Mouse (Mus musculus): Measurements from ENCODE around the gene Parp3. TPM values are rescaled to one million over a fixed set of nuclear protein-coding genes. Genes with fewer than 3 reads are reported as not detected.

Parp3 gene
- total and polyA plus RNA-seq, 2 experiments from 2014 or later, result 2.3 to 2.4 TPM

DNA sequence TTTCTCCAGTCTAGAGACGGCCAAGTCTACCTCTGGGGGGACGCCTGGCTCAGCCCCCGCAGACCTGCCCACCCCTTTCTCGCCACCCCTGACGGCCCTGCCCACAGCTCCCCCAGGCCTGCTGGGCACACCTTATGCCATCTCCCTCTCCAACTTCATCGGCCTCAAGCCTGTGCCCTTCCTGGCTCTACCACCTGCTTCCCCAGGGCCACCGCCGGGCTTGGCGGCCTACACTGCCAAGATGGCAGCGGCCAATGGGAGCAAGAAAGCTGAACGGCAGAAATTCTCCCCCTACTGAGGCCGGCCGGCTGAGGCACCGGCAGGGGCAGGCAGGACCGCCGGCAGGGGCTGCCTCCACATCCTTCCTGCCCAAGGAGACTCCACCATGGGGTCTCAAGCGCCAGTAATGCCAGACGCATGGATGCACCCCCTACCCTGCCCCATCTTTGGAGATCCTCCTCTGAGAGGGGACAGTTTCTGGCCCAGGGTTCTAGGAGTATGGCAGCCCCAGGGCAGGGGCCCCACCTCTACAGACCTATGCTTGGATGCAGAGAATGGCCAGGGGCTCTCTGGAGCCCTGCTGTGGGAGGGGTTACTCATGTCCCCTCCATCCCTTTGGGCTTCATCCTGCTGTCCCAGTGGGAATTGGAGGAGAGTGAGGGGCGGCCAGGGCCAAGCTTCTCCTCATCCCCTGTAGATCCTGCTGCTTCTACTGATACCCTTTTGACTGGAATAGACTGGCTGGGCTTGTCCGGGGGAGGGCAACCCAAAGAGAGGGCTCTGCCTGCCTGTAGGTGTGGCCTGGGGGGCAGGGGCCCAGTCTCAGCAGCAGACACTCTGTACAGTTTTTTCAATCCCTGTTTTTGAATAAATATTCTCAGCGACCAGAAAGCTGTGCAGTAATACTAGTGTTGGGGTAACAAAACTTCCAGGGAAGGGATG, 13.4 kb downstream of the Parp3 start:
- Histone ChIP-seq H3K4me2 (ENCODE audit: low read depth, low read length, poor library complexity, severe bottlenecking) (no peak overlapping the region), H3K9ac (replicated peaks; ENCODE audit: low read length, poor library complexity, severe bottlenecking) (no peak overlapping the region), H3K27ac (ENCODE audit: low read depth, low read length) (no peak overlapping the region), H3K4me1 (ENCODE audit: insufficient read depth, low read length) (no peaks in the 10 kb centered on the region; the same call in 1 of the 2 replicates), H3K9me3 (ENCODE audit: low read length) (no peaks in the 10 kb centered on the region), H3K27me3 (ENCODE audit: insufficient read depth, low read length) (no peaks in the 10 kb centered on the region), H3K36me3 (ENCODE audit: insufficient read depth, low read length) (peaks cover 33% of the 10 kb centered on the region), H3K4me3 (ENCODE audit: low read depth, low read length) (no peak overlapping the region)
- no peak for DNase-seq (ENCODE audit: low spot score)
- TF ChIP-seq CTCF (IDR thresholded peaks at IDR 0.05), result no peak
- ATAC-seq (ENCODE audit: low FRiP score), result no peak
- 81% methylated on average over 20 of the region's 21 CpGs for WGBS

DNA sequence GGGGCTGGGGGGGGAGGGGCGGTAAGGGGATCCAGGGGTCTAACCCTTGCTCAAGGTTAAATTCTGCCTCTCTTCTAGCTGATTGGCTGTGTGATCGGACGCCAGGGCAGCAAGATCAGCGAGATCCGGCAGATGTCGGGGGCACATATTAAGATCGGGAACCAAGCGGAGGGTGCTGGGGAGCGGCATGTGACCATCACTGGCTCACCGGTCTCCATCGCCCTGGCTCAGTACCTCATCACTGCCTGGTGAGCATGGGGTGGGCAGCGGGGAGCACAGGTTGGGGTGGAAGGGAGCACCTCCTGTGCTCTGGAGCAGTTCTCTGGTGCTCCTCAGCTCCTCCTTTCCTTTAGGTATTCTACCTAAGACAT, 14.3 kb downstream of the Parp3 start:
- no peak overlapping the region for H3K4me2 ChIP-seq (ENCODE audit: low read depth, low read length, poor library complexity, severe bottlenecking)
- H3K4me3 ChIP-seq (ENCODE audit: low read depth, low read length), result no peak overlapping the region
- 91% methylated on average over 12 of the region's 12 CpGs for WGBS
- no peak overlapping the region for H3K27ac ChIP-seq (ENCODE audit: low read depth, low read length)
- H3K27me3 ChIP-seq (ENCODE audit: insufficient read depth, low read length), result no peaks in the 10 kb centered on the region
- H3K4me1 ChIP-seq (ENCODE audit: insufficient read depth, low read length), result peaks cover 5% of the 10 kb centered on the region; the same call in 1 of the 2 replicates
- TF ChIP-seq CTCF (IDR thresholded peaks at IDR 0.05), result no peak
- no peaks in the 10 kb centered on the region for H3K9me3 ChIP-seq (ENCODE audit: low read length)
- H3K36me3 ChIP-seq (ENCODE audit: insufficient read depth, low read length), result peaks cover 33% of the 10 kb centered on the region
- DNase-seq (ENCODE audit: low spot score) (no peak), ATAC-seq (ENCODE audit: low FRiP score) (no peak)
- H3K9ac ChIP-seq (replicated peaks; ENCODE audit: low read length, poor library complexity, severe bottlenecking), result no peak overlapping the region

DNA sequence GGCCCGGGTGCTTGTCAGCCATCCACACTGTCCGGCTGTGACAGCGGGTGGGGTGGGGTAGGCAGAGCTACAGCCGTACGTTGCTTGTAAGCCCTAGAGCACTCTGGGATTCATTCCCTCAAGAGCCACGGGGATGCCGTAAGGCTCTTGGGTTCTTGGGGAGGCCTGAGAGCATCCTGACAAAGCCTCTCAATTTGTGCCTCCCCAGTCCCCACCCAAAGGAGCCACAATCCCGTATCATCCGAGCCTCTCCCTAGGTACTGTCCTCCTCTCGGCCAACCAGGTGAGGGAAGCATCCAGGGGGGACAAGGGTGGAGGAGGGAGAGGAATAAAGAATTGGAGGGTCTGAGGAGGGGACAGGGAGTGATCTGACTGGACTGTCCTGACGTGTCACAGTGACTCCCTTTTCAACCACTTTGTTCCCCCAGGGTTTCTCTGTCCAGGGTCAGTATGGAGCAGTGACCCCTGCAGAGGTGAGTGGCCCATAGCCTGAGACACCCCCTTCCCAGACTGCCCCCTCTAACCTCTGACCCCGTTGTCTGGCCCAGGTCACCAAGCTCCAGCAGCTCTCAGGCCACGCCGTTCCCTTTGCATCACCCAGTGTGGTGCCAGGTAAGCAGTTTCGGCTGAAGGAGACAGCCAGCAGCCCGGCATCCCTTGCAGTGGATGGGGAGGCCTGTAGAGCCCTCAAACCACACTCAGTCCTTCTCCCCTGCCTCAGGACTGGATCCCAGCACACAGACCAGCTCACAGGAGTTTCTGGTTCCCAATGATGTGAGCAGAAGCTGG, 14.9 kb downstream of the Parp3 start:
- no peak for TF ChIP-seq CTCF (IDR thresholded peaks at IDR 0.05)
- peaks cover 11% of the 10 kb centered on the region for H3K4me1 ChIP-seq (ENCODE audit: insufficient read depth, low read length)
- peaks cover 36% of the 10 kb centered on the region for H3K36me3 ChIP-seq (ENCODE audit: insufficient read depth, low read length)
- DNase-seq (ENCODE audit: low spot score), result no peak
- no peak for ATAC-seq (ENCODE audit: low FRiP score)
- H3K27me3 ChIP-seq (ENCODE audit: insufficient read depth, low read length), result no peaks in the 10 kb centered on the region
- H3K4me3 ChIP-seq (ENCODE audit: low read depth, low read length), result no peak overlapping the region
- no peaks in the 10 kb centered on the region for H3K9me3 ChIP-seq (ENCODE audit: low read length)
- no peak overlapping the region for H3K9ac ChIP-seq (replicated peaks; ENCODE audit: low read length, poor library complexity, severe bottlenecking)
- no peak overlapping the region for H3K27ac ChIP-seq (ENCODE audit: low read depth, low read length)
- H3K4me2 ChIP-seq (ENCODE audit: low read depth, low read length, poor library complexity, severe bottlenecking), result no peak overlapping the region
- WGBS, result 85% methylated on average over 13 of the region's 16 CpGs

DNA sequence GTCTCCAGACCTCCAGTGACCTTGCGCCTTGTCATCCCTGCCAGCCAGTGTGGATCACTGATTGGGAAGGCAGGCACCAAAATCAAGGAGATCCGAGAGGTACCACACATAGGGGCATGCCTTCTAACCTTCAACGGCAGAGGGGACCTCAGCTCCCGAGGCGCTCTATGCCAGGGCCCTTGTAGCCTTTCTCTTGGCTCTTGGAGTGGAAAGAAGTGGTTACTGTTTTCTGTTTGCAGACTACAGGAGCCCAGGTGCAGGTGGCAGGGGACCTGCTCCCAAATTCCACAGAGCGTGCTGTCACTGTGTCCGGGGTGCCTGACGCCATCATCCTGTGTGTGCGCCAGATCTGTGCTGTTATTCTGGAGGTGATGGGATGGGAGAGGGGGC, 15.7 kb downstream of the Parp3 start:
- no peak for ATAC-seq (ENCODE audit: low FRiP score)
- Histone ChIP-seq H3K27me3 (ENCODE audit: insufficient read depth, low read length) (no peaks in the 10 kb centered on the region), H3K9ac (replicated peaks; ENCODE audit: low read length, poor library complexity, severe bottlenecking) (no peak overlapping the region), H3K4me1 (ENCODE audit: insufficient read depth, low read length) (peaks cover 19% of the 10 kb centered on the region), H3K4me3 (ENCODE audit: low read depth, low read length) (no peak overlapping the region), H3K4me2 (ENCODE audit: low read depth, low read length, poor library complexity, severe bottlenecking) (no peak overlapping the region), H3K36me3 (ENCODE audit: insufficient read depth, low read length) (peaks cover 37% of the 10 kb centered on the region), H3K9me3 (ENCODE audit: low read length) (no peaks in the 10 kb centered on the region), H3K27ac (ENCODE audit: low read depth, low read length) (no peak overlapping the region)
- 92% methylated on average over 9 of the region's 9 CpGs for WGBS
- DNase-seq (ENCODE audit: low spot score), result no peak
- no peak for TF ChIP-seq CTCF (IDR thresholded peaks at IDR 0.05)

DNA sequence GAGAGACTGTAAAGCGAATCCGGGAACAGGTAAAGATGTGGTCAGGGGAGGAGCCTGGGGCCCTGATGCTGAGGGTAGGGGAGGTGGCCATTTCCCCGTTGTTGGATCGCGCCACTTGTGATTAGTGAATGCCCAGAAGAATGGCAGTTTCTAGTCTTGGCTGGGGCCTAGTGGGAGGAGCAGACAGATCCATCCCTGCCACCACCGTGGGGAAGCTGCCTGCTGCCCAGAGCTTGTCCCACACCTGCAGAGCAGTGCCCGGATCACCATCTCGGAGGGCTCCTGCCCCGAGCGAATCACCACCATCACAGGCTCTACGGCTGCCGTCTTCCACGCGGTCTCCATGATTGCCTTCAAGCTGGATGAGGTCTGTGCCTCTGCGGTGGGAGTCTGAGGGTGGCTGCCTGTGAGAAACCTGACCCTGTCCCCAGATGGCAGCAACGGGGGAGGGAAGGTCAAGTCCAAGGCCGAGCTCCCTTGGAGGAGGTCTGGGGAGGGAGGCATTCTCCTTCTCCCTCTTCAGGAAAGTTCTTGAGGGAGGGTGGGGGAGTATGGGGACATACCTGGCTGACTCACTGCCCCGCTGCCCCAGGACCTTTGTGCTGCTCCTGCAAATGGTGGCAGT, 16.2 kb downstream of the Parp3 start:
- Histone ChIP-seq H3K27ac (ENCODE audit: low read depth, low read length) (no peak overlapping the region), H3K4me3 (ENCODE audit: low read depth, low read length) (no peak overlapping the region), H3K27me3 (ENCODE audit: insufficient read depth, low read length) (no peaks in the 10 kb centered on the region), H3K9ac (replicated peaks; ENCODE audit: low read length, poor library complexity, severe bottlenecking) (no peak overlapping the region), H3K9me3 (ENCODE audit: low read length) (no peaks in the 10 kb centered on the region), H3K36me3 (ENCODE audit: insufficient read depth, low read length) (peaks cover 37% of the 10 kb centered on the region), H3K4me1 (ENCODE audit: insufficient read depth, low read length) (peaks cover 24% of the 10 kb centered on the region), H3K4me2 (ENCODE audit: low read depth, low read length, poor library complexity, severe bottlenecking) (no peak overlapping the region)
- 80% methylated on average over 18 of the region's 18 CpGs for WGBS
- TF ChIP-seq CTCF (IDR thresholded peaks at IDR 0.05), result no peak
- DNase-seq (ENCODE audit: low spot score), result no peak
- ATAC-seq (ENCODE audit: low FRiP score), result no peak

Data from midbrain, postnatal 0 days (tissue).